Mouse (Mus musculus) cerebellum, adult (tissue): ENCODE data around the gene Htr6.

Source experiments
- ATAC-seq: cut with Nextera tagmentation; 2 replicates; pipeline ENCODE4 v1.9.2; 2017; ENCODE audit warnings: mild to moderate bottlenecking, moderate library complexity, mixed read lengths; ENCODE audit not compliant: insufficient number of reproducible peaks, low FRiP score, low TSS enrichment

Htr6 gene

DNA sequence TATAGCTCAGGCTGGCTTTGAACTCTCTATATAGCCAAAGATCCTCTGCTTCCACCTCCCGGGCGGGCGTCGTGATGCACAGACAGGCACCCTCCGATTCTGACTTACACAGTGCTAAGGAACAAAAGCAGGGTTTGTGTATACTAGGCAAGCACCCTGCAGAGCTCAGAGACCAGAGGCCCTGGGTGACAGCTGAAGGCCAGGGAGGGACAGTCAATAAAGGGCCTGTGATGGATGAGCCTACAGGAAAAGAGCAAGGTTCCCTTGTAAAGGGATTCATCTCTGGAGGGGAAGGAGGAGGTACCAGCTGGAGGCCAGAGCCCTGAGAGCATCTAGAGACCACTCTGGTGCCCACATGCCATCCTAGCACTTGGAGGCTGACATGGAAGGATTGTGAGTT, 22.0 kb downstream of the Htr6 start:
- no peak for ATAC-seq

GRCm38 (mm10) chr4:139052796-139053195, 22.6 kb downstream of the Htr6 start:
- ATAC-seq, result no peak

DNA sequence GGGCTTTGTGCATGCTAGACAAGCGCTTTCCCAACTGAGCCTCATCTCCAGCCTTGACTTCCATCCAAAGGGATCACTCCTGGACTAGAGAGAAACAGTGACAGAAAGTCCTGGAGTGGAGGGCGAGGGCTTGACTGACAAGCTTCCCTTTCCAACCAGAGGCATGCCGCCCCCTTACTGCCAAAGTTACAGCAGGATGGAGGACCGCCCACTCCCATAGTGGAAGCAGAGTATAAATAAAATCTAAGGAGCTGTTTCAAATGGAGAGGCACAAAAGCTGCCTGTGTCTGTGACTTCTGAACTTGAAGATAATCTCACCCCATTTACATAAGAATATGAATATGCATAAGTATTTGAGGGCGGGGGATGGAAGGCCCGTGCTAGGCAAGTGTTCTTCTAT, 26.9 kb downstream of the Htr6 start:
- no peak for ATAC-seq

DNA sequence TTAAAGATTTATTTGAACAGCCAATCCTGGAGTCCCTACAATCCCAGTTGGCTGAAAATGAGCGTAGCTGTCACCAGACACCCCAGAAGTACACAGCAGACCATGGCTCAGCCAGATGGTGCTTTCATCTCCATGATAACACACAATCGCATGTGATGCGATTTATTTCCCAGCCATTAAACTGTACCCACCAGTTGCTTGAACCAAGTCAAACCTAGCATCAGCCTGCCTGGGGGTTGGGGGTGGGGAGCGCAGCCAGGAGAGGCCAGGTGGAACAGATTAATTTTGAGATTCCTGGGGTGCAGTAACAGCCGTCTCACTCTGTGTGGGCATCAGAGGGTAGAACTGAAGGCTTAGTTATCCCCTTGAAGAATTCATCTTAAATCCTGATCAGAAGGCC, 29.0 kb downstream of the Htr6 start:
- no peak for ATAC-seq

GRCm38 (mm10) chr4:139044566-139044965, 30.8 kb downstream of the Htr6 start:
- ATAC-seq, result no peak

DNA sequence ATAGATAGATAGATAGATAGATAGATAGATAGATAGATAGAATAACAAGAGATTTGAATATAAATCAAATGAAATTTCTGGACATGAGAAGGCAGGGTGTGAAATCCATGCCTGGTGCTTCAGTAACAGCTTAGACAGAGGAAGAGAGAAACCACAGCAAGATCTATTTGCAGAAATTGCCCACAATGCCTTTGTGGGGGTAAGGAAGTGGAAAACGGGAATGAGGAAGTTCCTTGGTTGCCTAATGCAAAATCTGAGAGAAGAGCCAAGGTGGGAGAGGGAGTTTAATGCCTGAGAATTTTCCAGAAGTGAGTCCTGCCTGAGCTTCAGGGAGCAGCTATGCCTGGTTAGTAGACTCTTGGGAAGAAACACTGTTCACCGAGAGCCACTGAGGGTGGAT, 31.8 kb downstream of the Htr6 start:
- ATAC-seq, result no peak

DNA sequence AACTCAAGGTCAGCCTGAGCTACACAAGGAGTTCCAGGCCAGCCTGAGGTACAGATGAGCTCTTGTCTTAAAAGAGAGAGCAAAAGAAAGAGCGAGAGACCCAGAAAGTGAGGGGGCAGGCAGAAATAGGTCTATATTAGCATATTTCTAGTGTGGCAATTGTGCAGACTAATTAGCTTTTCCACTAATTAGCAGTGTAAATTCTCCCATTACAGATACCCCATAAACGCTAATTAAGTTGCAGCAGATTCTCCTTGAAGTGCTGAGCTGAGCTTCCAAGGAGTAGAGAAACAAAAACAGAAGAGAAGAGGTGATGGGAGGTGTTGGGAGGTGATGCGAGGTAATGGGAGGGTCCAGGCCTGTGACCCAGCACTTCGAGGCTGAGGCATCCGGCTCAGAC, 32.8 kb downstream of the Htr6 start:
- ATAC-seq, result no peak

DNA sequence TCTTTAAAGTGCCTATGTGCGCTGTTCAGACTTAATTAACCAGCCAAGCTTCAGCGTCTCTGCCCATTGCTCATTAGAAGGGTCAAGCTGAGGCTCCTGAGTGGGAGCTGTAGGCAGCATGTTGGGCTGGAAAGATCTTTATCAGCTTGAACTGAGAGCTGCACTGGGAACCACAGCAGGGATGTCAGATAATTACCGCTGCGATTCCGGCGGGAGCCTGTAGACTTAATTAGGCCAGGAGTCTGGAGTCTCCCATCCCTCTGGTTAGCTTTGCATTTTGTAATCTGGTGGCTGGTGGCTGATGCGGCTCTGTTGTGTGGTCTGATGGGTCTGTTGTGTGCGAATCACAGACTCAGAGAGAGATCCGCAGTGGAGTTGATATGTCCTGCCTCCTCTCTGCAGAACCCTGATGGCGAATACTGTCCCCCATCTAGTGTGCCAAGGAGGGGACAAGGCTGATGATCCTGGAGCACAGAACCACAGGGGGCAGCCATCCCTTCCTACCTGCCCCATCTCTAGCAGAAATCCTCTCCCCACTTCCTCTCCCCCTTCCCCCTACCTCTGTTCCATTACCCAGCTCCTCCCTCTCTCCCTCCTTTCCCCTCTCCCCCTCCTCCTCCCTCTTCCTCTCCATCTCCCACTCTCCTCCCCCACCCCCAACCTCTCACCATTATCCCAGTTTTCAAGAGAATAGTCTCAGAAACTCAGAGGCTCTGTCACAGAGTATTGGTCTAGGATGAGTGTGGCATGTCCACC, 35.1 kb downstream of the Htr6 start:
- no peak for ATAC-seq

GRCm38 (mm10) chr4:139037795-139038607, 37.4 kb downstream of the Htr6 start:
- ATAC-seq, result no peak

- ATAC-seq, result no peak
Measured at GRCm38 (mm10) chr4:139035799-139036198, 39.6 kb downstream of the Htr6 start.

GRCm38 (mm10) chr4:139034942-139035341, 40.4 kb downstream of the Htr6 start:
- ATAC-seq, result no peak

DNA sequence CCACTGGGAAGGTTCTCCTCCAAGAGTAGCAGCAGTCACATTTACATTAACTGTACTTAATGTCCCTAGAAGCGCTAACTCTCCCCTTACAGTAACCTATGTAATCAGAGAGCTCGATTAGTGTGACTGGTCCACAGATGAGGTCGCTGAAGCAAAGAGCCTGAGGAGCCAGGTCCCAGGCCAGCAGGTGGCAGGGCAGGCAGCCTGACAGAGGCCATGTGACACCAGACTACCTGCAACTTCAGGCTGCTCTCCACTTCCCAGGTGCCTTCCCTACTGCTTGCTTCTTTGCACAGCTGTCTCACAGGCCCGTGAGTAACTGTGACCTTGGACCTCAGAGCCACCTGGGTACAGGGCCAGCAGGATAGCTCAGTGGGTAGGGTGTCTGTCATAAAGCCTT, 40.8 kb downstream of the Htr6 start:
- ATAC-seq, result no peak

DNA sequence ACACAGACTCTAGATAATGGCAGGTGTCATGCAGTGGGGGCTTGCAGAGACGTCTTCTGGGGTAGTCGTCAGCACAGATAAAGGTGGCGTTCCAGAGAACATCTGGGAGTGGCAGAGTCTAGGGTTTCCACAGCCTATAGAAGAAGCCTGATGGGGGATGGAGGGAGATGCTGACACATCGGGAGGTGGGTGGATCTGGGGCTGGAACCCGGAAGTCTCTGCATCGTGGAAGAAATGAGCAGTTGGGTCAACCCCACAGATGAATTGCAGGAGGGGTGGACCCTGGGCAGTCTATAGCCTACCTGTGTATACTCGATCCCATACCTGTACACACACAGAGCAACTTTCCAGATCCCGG, 41.4 kb downstream of the Htr6 start:
- no peak for ATAC-seq

GRCm38 (mm10) chr4:139033263-139034009, 41.9 kb downstream of the Htr6 start:
- no peak for ATAC-seq

- no peak for ATAC-seq
Measured at GRCm38 (mm10) chr4:139032521-139032920, 42.8 kb downstream of the Htr6 start.

- no peak for ATAC-seq
Measured at GRCm38 (mm10) chr4:139030675-139031074, 44.7 kb downstream of the Htr6 start.

- ATAC-seq, result no peak
Measured at GRCm38 (mm10) chr4:139024379-139024778, 51.0 kb downstream of the Htr6 start.

DNA sequence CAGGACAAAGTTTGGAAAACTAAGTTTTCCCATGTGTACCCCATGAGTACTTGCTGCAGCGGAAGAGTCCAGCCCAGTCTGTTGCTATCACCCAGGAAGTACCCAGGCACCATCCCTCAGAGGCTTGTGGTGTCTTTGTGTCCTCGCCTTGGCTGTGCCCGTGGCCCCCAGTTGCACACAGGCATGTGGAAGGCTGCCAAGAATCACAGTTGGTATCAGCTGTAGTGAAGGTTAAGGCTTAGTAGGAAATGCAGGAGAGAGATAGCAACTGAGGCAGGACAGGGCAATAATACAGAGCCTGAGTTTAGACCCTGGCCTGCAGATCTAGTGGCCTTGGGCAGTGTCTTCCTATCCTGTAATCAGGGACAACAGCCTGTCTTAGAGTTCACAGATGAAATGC, 55.0 kb downstream of the Htr6 start:
- no peak for ATAC-seq

DNA sequence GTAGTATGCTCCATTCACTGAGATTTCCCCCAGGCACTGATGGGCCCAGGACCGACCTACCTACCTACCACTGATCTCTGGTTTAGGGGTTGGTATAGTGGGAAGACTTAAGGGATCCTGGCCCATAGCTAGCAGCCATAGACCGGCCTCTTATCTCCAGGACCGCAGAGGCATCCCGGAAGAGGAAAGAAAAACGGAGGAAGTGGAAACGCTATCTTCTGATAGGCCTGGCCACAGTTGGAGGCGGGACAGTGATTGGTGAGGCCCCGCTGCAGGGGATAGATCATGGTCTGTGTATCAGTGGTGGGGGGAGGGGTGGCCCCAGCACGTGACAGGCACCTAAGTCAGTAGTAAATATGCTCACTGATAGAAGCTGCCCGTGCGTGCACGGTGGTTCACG, 56.0 kb downstream of the Htr6 start:
- ATAC-seq, result no peak

DNA sequence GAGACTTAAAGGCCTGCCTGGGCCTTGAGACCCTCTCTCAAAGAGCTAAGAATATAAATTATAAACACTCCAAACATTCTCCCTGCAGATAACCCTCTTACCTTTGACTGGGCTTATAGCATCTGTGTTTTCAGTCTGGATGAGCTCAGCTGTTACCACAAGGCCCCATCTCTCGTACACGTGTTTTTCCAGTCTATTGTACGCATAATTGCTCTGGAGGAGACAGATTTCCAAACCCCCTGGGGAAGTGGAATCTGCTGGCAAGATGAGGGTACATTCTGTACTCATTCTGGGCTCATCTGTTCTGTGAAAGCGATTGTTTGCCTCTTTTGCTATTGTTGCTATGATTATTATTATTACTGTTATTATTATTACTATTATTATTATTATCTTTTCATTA, 56.4 kb downstream of the Htr6 start:
- no peak for ATAC-seq

- ATAC-seq, result no peak
Measured at GRCm38 (mm10) chr4:139018388-139018787, 57.0 kb downstream of the Htr6 start.
